Mouse (Mus musculus) G1E (cell line): Measurements from ENCODE around the gene Ate1.

Experiments
- CTCF ChIP-seq: IDR thresholded peaks from 2 replicates; pipeline ENCODE4 v1.5.1; 2012; ENCODE audit warnings: low read depth, low read length, inconsistent platforms, mixed read lengths
- GATA1 ChIP-seq: IDR thresholded peaks from 2 replicates; pipeline ENCODE4 v1.6.1; 2012; ENCODE audit warnings: borderline replicate concordance, low read length, inconsistent platforms, mixed read lengths
- GATA2 ChIP-seq: IDR thresholded peaks from 2 replicates; pipeline ENCODE4 v1.6.1; 2012; ENCODE audit warnings: low read depth, low read length, inconsistent platforms, borderline replicate concordance
- POLR2AphosphoS5 ChIP-seq: IDR thresholded peaks from 2 replicates; pipeline ENCODE4 v1.6.1; 2012; ENCODE audit warnings: low read depth, low read length, inconsistent platforms; ENCODE audit not compliant: insufficient replicate concordance
- TAL1 ChIP-seq: conservative IDR thresholded peaks from 2 replicates; pipeline ENCODE4 v1.6.1; 2012; ENCODE audit warnings: low read depth, low read length, inconsistent platforms, mixed read lengths

- no peak for TF ChIP-seq TAL1
- no peak for TF ChIP-seq CTCF
- no peak for TF ChIP-seq GATA1
- no peak for TF ChIP-seq POLR2AphosphoS5
- TF ChIP-seq GATA2, result no peak
Measured at GRCm38 (mm10) chr7:130435776-130436175, 84.4 kb downstream of the Ate1 start.
